Mouse (Mus musculus) embryo, embryonic 11.5 days (tissue): ENCODE results near the gene Anp32a.

Experiments
- DNase-seq: peaks from one replicate; pipeline ENCODE4 v3.0.0-alpha.2; 2012; ENCODE audit warnings: low read depth, low spot score

Gene Anp32a

DNA sequence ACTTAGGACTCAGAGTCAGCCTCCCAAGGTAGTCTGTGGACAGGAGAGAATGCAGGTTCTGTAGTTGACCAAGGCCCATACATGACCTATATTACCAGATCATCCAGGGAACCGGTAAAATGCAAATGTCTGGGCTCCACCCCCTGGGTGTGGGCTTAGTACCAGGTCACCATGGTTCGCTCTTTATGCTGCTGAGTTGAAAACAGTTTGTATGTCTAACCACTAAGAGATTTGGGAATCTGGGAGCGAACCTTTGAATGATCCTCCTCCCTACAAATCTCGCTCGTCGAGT lies 5.2 kb downstream of the Anp32a start:
- DNase-seq = no peak

DNA sequence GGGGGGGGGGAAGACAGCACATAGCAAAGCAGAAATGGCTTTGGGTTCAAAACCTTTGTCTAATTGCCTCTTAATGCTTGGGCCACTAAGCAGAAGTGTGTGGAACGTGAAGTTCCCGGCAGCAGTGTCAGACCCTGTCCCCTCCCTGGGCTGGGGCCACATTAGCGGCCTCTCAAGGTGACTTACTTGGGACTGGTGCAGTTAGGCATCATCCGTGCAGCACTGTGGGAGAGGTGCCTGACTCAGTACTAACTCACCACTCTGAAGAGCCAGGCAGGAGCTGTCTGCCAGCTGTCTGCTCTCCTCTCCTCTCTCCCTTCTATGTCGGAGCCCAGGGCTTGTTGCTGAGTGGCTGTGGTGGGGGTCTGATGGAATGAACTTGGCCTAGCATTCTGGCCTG lies 6.1 kb downstream of the Anp32a start:
- no peak for DNase-seq

DNA sequence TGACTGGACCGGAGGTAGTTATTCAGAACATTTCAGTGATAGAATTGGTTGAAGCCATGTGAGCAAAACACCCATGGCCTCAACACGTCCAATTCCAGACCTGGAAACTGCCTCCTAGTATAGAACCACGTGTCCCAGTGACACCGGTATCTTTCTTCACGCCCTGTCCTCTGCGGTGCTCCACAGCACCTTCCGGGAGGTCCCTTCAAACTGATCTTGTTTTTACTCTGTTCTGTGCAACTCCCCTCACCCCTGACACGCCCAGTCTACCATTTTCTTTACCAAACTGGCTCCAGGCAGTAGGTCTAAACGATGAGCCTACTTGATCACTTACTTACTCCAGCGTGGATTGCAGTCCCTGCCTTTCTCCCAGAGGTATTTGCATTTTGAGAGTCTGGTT lies 7.0 kb downstream of the Anp32a start:
- no peak for DNase-seq

DNA sequence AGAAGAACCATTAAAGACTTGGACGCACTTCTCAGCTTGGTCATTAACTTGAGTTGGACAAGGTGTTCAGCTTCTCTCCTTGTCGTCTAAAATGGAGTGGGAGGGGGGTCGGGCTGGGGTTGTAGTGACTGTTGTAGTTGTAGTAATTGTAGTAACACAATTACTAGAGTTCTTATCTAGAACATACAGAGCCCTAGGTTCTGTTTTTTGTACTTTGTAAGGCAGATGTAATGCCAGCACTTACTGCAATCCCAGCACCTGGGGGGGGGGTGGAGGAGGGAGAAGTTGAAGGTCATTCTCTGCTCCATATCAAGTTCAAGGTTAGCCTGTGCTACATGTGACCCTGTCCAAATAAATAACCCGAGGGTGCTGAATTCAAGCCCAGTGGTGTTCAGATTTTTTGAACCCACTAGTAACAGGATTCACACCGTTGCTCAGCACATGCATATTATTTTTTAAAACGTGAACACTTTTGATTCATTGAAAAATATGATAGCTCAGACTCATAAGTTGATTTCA lies 7.4 kb downstream of the Anp32a start:
- DNase-seq = no peak

DNA sequence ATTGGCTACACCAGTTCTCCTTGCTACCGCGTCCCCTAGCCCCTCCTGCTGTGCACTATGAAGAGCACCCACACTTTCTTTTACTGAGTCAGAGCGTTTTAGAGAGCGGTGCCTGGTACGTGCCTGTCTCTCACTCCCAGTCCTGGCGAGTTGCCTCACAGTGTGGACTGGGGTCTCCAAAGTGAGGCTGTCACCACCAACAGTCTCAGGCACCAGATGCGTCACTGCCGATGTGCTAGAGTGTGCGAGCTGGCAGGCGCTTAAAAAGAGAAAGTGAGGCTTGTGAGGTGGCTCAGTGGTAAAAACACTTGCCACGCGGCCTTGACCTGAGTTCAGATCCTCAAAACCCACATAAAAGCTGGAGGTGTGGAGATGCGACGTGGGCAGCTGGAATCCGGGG lies 8.2 kb downstream of the Anp32a start:
- no peak for DNase-seq

DNA sequence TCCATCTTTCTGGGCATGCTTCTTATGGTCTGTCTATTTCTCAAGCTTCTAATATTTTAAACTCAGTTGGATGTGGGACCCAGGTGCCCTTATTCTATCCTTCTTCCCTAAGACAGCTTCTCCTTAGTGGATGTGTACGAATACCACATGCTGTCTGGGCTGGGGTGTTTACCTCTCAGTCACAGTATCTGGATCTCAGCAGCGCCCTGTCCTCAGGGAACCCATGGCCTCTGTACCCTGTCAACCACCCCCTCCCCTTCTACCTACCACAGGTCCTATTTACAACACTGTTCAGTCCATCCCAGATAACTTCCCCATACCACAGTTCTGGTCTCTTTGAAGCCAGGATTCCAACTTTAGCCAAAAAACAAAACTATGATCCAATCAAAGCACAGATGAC lies 9.6 kb downstream of the Anp32a start:
- no peak for DNase-seq

DNA sequence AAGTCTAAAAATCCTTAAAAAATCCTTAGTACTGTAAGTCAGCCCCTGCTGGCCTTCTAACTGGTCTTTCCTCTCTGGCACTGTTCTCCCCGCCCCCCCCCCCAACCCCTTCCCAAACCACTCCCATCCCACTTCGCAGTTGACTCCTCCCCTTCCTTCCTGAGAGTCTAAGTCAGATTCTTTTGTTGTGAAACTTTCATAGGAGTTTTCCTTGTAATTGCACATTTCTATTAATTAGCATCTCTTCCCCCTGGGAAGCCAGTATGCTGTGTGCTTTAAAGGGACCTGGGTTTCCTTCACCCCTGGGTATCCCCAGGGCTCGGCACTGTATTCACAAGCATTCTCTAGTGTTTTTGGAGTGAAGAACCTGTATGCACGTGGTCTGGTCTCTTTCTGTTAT lies 10.1 kb downstream of the Anp32a start:
- no peak for DNase-seq

DNA sequence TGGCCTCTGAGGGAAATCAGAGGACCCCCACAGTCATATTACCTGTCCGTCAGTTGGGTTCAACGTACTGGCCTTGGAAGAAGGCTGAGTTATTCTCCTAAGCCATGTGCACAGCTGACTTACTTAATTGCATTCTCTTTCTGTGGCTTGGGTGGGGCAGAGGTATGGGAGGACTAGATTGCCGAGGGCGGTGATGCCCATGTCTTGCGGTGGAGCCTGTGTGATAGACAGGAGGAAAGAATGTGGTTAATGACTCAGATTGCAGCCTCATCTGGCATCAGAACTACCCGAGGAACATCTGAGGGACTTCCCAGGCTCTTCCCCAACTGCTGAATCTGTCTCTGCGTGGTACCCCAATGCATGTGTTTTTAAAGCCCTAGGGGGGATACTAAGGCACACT lies 12.7 kb downstream of the Anp32a start:
- DNase-seq = no peak

DNA sequence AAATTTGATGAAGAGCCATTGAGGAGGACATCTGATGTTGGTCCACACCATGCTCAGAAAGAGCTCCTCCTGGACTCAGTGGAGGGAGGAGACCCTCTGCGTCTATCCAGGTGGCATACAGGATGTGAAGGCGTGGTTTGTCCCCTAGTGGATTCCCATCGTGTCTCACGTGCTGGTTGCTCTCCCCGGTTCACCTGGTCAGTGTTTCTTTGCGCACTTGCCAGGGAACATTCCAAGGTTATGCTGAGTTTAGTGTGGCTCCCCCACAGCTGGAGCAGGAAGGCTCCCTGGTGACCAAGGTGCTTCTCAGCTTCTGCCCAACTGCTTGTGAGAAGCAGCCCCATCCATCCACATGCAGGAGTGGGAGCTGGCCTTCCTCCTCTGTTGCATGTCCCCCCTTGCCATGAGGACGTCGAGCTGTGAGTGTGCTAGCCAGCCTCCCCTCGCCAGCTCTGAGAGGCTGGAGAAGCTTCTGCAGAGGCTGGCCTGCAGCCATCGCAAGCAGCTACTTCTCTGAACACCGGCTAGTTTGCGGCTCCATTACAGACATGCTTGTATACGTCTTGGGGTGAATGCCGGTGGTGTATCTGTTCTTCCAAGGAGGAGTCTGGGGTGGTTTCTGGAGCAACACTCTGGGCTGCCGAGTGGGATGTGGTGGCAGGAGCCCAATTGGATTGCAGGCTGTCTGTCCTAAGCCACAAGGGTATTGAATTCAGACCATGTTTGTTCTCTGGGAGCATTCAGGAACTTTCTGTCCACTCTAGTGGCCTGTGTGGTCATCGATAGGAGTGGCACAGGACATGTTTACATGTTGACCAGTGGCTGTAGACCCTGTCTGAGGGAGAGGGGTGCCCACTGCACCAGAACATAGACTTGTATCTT lies 14.0 kb downstream of the Anp32a start:
- no peak for DNase-seq

DNA sequence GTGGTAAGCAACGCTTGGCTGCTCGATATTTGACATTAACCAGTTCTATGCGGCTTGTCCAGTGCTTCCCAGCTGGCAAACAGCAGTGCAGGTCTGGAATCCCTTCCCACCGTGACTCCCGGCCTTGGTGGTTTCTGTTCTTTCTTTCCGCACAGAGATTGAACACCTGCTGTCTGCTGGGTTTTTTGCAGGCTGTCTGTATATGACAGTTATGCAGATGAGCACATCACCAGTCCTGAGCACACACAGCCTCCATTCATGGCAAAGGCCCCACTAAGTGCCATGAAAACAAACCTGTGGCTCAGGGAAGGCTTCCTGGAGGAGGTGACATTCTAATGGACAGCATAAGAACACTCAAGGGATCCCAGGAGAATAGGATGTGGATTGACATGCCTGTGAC lies 14.7 kb downstream of the Anp32a start:
- no peak for DNase-seq

DNA sequence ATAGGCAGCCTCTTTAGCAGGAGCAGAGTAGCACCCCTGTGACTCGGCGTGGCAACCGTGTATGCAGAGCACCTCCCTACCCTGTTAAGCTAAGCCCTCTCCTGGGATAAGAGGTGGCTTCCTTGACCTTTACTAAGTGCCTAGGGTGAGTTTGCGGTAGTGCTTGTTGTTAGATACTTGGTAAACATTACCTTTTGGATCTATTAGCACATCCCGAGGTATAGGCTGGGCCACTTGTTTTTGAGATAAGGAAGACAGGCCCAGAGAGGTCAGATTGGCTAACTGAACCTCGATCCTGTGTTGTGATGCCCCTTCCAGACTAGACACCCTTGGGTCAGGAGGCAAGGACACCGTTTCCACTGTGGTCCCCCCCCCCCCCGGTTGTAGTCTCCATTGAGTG lies 16.5 kb downstream of the Anp32a start:
- no peak for DNase-seq

DNA sequence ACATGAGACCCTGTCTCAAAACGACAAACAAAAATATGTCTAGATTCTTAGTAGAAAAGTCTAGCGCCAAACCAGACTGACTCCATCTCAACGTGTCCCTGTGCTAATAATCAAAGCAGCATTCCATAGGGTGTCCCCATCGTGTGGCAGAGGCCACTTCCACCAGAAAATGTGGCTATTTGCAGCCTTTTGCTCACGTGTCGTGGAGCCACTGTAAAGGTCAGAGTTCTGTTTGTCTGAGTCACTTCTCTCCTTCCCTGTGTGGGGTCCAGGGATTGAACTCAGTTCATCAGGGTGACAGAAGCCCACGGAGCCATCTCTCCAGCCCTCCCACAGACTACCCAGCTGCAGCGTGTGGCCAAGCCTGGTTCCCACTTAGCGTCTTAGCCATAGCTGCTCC lies 17.8 kb downstream of the Anp32a start:
- no peak for DNase-seq

DNA sequence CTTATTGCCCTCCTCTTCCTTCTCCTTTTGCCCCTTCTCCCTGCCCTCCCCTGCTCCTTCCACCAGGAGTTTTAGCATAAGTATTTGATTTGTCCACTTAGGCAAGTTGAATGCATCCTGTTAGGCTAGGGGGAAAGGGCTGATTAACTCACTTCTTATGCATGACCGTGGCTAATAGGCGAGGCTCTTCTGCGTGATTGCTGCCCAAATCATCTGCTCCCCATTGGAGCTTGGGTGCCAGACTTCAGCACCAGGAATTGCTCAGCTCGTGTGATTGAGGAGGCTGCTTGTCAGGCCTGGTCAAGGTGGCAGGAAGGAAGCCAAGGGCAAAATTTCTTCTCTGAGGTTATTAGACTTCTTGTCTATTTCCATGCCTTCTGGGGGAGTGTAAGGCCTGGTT lies 19.8 kb downstream of the Anp32a start:
- no peak for DNase-seq

DNA sequence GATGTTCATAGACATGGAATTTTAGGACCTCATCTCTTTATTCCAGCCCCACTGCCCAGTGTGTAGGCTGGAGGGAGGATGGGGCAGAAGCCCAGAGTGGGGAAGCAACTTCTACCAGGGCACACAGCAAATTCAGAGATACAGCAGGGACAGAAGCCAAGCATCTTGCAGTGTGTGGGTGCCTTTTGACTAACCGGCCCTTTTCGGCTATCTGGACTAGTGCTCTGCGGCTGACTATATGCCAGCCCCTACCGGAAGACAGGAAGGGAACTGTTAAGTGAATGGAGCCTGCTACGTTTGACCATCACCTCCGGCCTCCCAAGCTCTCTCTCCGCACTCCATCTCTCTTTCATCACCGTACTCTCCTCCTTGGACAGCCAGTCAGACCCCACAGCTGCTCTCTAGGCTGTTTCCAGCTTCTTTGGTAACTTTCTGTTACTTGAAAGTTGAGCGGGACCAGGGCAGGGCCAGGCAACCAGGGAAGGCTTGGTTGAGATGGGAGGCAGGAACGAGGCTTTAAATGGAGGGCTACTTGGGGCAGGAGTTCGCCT lies 21.8 kb downstream of the Anp32a start:
- no peak for DNase-seq

DNA sequence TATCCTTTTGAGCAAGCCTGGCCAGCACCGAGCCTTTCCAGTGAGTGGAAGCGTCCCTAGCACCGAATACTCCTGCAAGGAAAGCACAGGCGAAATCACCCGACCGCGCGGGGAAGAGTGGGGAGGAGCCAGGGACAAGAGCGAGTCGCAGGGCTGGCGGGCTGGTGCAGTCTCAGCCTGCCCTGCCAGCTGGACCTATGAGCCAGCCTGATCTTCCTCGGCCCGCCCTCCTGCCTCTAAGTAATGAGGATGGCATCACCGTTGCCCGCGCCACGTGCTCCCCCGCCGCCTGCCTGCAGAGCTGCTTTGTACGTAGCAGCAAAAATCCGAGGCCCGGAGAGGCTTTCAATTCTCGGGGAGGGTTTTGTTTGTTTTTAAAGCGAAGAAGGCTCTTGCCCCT lies 22.5 kb downstream of the Anp32a start:
- DNase-seq = peak; percentile 82

DNA sequence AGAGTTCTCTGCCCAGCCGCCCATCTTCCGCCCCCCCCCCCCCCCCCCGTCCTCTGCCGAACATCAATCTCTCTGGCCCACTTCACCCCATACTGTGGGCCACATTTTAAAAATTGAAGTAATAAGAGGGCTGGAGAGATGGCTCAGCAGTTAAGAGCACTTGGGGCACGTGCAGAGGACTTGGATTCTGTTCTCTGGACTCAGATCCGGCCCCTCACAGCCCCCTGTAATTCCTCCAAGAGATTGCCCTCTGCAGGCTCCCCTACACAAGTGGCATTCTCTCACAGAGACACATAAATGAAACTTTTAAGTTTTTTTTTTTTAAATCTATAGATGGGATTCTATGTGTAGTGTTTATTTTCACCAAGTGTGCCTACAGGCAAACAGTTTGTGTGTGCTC lies 23.1 kb downstream of the Anp32a start:
- DNase-seq = no peak

DNA sequence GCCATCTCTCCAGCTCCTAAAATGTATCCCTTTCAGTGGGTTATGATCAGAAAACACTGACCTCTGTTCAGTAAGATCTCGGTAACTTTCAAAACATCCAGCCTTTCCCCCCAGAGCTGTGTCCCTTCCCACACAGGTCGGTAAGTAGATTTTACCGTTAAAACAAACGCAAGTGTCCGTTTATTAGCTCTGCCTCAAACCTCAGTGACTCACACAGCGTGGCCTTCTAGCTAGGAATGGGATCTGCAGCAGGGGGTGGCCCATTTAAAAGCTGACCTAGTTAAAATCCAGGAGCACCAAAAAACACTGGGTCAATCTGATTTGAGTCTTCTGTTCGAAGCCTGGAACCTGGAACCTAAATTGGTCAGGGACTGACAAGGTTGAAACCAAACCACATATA lies 23.7 kb downstream of the Anp32a start:
- DNase-seq = no peak

DNA sequence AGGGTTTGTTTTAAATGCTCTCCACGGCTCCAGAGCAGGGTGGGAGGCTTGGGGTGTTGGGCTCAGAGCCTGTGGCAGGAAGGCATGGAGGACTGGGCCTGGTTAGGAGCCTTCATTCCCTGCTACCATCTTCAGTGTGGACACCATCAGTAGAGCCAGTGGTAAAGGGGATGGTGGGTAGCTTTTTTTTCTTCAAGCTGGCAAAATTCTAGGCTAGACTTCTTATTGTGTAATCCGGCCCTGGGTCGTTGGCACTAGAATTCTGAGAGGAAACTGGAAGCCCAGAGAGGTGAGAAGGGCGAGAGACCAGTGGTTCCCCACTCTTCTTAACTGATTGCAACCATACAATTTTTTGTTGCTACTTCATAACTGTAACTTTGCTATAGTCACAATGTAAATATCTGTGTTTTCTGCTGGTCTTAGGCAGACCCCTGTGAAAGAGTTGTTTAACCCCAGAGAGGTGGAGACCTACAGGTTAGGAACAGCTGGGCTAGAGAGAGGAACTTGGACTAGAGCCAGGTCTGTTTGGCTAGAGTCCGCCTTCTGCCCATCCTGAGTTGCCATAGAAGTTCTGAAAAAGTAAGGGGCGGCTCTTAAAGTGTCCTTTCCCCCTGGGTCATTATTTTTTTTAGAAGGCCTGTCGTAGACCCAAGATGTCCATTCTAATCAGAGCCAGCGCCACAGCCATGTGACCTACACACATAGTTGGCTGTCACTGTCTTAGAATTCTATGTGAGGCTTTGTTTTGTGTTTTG lies 24.4 kb downstream of the Anp32a start:
- no peak for DNase-seq

DNA sequence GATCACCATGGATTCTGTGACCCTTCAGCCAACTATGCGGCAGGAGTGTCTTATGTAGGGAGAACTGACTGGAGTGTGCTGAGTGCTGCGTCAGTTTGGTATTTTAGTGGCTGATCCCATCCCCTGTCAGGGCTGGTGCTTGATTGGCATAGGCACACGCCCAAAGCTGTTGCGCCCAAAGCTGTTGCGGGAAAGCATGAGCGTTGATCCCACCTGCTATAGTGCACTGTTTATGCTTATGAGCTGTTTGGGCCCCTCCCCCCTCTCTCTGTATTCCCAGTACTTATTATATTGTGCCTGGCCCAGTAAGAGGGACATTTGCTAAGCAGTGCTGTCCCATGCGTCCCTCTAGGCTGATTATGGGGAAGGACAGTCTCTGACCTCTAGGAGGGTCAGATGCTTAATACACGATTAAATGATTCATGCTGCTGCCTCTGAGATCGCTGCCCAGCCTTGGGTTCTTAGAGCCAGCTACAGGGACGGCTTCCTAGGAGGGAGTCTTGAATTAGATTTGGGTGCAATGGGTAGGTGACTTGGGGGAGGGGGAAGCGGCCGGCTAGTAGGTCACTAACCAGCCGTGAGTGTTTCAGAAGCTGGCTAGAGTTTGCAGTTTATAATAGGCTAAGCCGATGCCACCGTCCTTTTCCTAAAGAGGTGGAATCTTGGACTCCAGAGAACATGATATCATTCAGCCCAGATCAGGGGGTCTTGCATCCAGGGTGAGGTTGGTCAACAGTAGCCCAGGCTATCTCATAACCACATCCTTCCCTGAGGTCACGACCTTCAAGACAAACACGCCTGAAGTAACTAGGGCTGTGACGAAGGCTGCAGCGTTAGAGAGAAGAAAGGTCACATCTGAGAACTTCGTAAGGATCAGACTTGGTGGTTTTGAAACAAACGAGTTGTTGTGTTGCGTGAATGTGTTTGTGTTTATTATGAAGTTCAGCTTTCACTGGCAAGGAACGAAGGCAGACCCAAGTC lies 25.7 kb downstream of the Anp32a start:
- no peak for DNase-seq

DNA sequence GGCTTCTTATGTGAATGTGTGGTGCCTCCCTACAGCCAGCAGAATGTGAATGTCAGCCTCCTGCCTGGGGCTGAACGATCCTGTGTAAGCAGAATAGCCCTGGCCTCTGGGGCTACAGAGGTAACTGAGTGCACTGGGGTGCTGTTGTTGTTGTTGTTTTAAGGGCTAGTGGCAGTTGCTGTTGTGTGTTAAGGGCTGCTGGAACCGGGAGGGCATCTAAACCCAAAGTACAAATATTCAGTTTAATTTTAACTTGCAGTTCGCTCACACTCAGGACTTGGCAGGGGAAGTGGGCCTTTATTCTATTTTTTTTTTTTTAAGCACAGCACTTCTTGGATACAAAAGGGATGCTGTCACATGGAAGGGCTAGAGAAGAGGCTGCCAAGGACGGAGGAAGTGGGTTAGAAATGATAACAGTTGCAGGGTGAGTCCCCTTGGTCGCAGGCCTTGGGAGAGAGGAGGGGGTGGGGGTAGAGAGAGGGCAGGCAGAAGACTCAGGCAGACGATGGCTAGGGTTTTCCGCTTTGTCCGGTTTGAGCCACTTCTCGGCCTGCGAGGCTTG lies 26.5 kb downstream of the Anp32a start:
- DNase-seq = no peak

DNA sequence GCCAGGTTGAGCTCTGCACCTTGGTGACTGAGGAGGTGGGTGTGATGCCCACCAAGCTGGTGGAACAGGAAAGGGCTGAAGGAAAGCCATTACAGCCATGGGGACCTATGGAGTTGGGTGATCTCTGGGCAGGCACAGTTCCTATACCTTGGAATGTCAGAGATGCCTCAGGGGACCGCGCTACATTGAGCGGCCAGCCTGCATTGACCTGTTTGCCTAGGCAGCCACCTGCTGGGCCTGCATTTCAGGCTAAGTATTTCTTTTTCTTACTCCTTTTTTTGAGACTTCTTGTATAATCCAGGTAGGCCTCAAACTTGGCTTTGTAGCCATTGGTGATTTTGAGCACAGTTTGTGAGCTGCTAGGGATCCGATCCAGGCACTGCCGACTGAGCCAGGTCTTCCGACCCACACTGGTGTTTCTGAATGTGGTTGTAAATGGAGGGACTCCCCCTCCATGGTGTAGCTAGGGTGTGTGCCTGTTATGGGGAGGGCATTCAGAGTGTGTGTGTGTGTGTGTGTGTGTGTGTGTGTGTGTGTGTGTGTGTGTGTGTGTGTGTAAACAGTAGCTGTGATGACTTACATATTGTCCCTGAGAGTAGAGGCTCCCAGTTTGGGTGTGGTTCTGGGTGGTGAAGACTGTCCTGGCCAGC lies 27.3 kb downstream of the Anp32a start:
- no peak for DNase-seq
